Mouse (Mus musculus): Measurements from ENCODE around the gene Dlx3. TPM values are rescaled to one million over a fixed set of nuclear protein-coding genes. Genes with fewer than 3 reads are reported as not detected.
A peak's percentile ranks its signal among the peaks of the same experiment; 100 is the strongest.

The Dlx3 gene
- polyA plus RNA-seq, 2 experiments: 8.3 to 14.3 TPM

DNA sequence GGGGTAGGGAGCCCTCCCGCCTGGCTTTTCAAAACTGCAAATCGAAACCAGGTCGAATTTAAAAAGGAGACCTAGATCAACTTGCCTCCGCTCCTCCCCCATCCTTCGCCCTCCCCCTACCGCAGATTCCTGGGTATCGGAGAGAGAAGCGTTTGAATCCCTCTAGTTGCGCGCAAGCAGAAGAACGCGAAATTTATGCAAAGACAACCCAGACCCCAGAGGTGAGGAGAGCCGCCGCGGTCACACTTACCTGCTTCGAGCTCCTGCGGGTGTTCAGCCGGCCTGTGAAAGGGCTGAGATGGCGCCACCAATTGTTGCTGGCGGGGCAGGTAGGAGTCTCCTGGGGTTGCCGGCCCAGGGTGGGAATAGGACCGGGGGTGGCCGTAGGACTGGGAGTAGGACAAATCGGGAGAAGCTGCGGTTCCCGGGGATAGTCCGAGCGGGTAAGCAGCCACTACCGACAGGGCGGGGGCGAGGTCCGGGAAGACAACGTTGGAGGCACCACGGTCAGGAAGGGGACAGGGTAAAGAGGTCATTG is 25.1 kb downstream of the Dlx3 start:
- H3K4me3 ChIP-seq (replicated peaks; ENCODE audit: low read length): peak overlapping the region; percentile 40
- peaks cover 28% of the 10 kb centered on the region for H3K4me1 ChIP-seq (ENCODE audit: control insufficient read depth, insufficient read depth, low read length)
- no peak for TF ChIP-seq POLR2A (IDR thresholded peaks at IDR 0.05; ENCODE audit: borderline replicate concordance, extremely low read depth, insufficient read depth, insufficient read length)
- no peak overlapping the region for H3K27ac ChIP-seq (replicated peaks; ENCODE audit: low read depth, low read length)
- under 1% methylated on average over 32 of the region's 34 CpGs for WGBS
- no peak for DNase-seq (ENCODE audit: low spot score)
- no peak overlapping the region for H3K9ac ChIP-seq (ENCODE audit: low read depth, low read length, severe bottlenecking)
- no peaks in the 10 kb centered on the region for H3K36me3 ChIP-seq (ENCODE audit: control insufficient read depth, insufficient read depth, low read length)
- peaks cover 98% of the 10 kb centered on the region for H3K27me3 ChIP-seq (ENCODE audit: control insufficient read depth, insufficient read depth, low read length)
- H3K4me2 ChIP-seq (replicated peaks; ENCODE audit: low read depth, low read length, severe bottlenecking): peak overlapping the region; percentile 77
- no peaks in the 10 kb centered on the region for H3K9me3 ChIP-seq (ENCODE audit: control insufficient read depth, low read length)
- no peak for ATAC-seq (ENCODE audit: low FRiP score, low read depth)

DNA sequence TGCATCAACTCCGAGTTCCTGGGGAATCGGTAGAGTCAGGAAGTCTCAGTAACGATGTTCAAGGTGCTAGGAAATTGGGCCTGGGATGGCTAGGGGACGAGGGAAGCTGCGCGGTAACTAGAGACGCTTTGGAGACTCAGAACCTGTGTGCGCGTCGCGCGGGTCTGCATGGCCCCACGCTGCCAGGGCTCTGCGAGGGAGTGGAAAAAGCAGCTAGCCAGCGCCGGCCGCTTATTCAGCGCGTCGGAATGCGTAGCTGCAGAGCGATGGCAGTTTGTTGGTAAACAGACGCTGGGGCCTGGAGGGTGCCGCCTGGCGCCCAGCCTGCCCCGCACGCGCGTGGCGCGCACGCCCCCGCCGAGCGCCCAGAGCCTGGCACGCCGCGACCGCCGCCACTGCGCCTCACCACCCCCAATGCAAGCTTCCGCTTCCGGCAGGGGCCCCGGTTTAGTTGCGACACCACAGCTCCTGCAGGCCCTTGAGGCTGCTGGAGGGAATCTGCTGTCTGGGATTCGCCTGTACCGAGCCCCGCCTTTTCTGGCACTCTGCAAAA is 26.0 kb downstream of the Dlx3 start, which contains the start of gene Dlx4:
Gene Dlx4, minus strand, starts transcription at position 413 of the 553 bp plus-strand sequence.
- H3K9me3 ChIP-seq (ENCODE audit: control insufficient read depth, low read length): no peaks in the 10 kb centered on the region
- peak within 1 kb of the TSS; percentile 40; the same call in 1 of the 2 replicates for H3K9ac ChIP-seq (ENCODE audit: low read depth, low read length, severe bottlenecking)
- H3K36me3 ChIP-seq (ENCODE audit: control insufficient read depth, insufficient read depth, low read length): no peaks in the 10 kb centered on the region
- DNase-seq (ENCODE audit: low spot score) (no peak), ATAC-seq (ENCODE audit: low FRiP score, low read depth) (no peak)
- under 1% methylated on average over 38 of the region's 48 CpGs for WGBS
- H3K27ac ChIP-seq (replicated peaks; ENCODE audit: low read depth, low read length): no peak within 1 kb of the TSS
- H3K4me3 ChIP-seq (replicated peaks; ENCODE audit: low read length): peak within 1 kb of the TSS; percentile 40
- peak within 1 kb of the TSS; percentile 77 for H3K4me2 ChIP-seq (replicated peaks; ENCODE audit: low read depth, low read length, severe bottlenecking)
- no peak for TF ChIP-seq POLR2A (IDR thresholded peaks at IDR 0.05; ENCODE audit: borderline replicate concordance, extremely low read depth, insufficient read depth, insufficient read length)
- peaks cover 36% of the 10 kb centered on the region for H3K4me1 ChIP-seq (ENCODE audit: control insufficient read depth, insufficient read depth, low read length)
- peaks cover 98% of the 10 kb centered on the region for H3K27me3 ChIP-seq (ENCODE audit: control insufficient read depth, insufficient read depth, low read length)

DNA sequence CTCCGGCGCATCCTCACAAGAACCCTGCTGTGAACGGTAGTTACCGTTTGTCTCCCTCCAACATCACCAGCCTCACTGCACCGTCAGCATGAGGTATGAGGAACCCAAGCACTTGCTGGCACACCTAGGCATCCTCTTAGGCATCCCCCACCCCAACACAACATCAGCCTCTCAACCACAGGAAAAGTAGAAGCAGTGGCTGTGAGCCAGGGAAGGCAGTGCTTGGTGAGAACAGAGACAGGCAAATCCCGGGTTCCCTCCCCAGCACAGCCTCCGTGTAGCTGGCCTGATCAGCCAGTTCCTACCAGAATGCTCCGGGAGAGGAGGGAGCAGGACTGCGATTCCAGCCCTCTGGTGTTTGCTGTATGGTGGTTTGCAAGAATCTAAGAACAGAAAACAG is 28.8 kb downstream of the Dlx3 start:
- no peak for TF ChIP-seq POLR2A (IDR thresholded peaks at IDR 0.05; ENCODE audit: borderline replicate concordance, extremely low read depth, insufficient read depth, insufficient read length)
- 10% methylated on average over 9 of the region's 9 CpGs for WGBS
- H3K4me3 ChIP-seq (replicated peaks; ENCODE audit: low read length): no peak overlapping the region
- H3K4me1 ChIP-seq (ENCODE audit: control insufficient read depth, insufficient read depth, low read length): peaks cover 28% of the 10 kb centered on the region
- H3K27me3 ChIP-seq (ENCODE audit: control insufficient read depth, insufficient read depth, low read length): peaks cover 93% of the 10 kb centered on the region
- H3K36me3 ChIP-seq (ENCODE audit: control insufficient read depth, insufficient read depth, low read length): no peaks in the 10 kb centered on the region
- ATAC-seq (ENCODE audit: low FRiP score, low read depth): no peak
- no peak for DNase-seq (ENCODE audit: low spot score)
- no peak overlapping the region for H3K9ac ChIP-seq (ENCODE audit: low read depth, low read length, severe bottlenecking)
- H3K9me3 ChIP-seq (ENCODE audit: control insufficient read depth, low read length): no peaks in the 10 kb centered on the region
- no peak overlapping the region for H3K4me2 ChIP-seq (replicated peaks; ENCODE audit: low read depth, low read length, severe bottlenecking)
- no peak overlapping the region for H3K27ac ChIP-seq (replicated peaks; ENCODE audit: low read depth, low read length)

DNA sequence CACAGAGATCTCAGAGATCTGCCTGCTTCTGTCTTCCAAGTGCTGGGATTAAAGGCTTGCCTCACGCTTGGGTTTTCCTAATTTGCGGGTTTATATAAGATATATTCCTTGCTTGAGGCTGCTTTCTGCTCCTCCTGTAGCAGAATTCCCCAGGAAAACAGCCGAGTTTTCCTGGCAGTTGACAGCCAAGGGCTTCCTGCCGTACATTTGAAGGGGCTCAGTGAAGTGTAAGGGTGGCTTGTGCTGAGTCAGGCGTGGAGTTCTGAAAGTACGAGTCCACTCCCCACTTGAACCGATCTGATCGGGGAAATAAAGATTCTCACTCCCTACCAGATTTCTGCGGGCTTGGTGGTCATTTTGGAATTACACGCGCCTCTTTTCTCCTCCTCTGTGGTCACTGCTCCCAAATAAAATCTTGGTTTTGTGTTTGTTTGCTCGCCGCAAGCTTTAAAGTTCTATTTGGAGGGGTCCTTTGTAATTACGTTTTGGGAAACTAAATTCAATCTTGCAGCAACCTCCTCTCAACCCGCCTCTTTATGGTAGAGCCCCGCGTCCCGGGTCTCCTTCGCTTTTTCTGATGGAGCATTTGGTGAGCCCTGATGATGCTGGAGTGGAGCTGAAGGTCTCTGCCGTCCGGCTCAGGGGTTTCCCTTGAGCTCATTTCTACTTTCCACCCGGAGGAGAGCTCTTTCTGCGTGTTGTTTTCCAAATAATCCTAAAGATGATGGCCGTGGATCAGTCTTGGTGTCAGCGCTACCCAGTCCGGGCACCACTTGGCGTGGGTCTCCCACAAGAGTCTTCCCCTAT is 29.7 kb downstream of the Dlx3 start:
- H3K4me2 ChIP-seq (replicated peaks; ENCODE audit: low read depth, low read length, severe bottlenecking): peak overlapping the region; percentile 31; the same call in 1 of the 2 replicates
- no peaks in the 10 kb centered on the region for H3K9me3 ChIP-seq (ENCODE audit: control insufficient read depth, low read length)
- no peak overlapping the region for H3K27ac ChIP-seq (replicated peaks; ENCODE audit: low read depth, low read length)
- H3K4me3 ChIP-seq (replicated peaks; ENCODE audit: low read length): 0 out of 2 replicates have a peak overlapping the region, but pooled peaks have one; percentile 15
- ATAC-seq (ENCODE audit: low FRiP score, low read depth) (no peak), DNase-seq (ENCODE audit: low spot score) (no peak)
- peaks cover 84% of the 10 kb centered on the region for H3K27me3 ChIP-seq (ENCODE audit: control insufficient read depth, insufficient read depth, low read length)
- no peak for TF ChIP-seq POLR2A (IDR thresholded peaks at IDR 0.05; ENCODE audit: borderline replicate concordance, extremely low read depth, insufficient read depth, insufficient read length)
- 8% methylated on average over 27 of the region's 27 CpGs for WGBS
- H3K9ac ChIP-seq (ENCODE audit: low read depth, low read length, severe bottlenecking): no peak overlapping the region
- no peaks in the 10 kb centered on the region for H3K36me3 ChIP-seq (ENCODE audit: control insufficient read depth, insufficient read depth, low read length)
- peaks cover 24% of the 10 kb centered on the region for H3K4me1 ChIP-seq (ENCODE audit: control insufficient read depth, insufficient read depth, low read length)

DNA sequence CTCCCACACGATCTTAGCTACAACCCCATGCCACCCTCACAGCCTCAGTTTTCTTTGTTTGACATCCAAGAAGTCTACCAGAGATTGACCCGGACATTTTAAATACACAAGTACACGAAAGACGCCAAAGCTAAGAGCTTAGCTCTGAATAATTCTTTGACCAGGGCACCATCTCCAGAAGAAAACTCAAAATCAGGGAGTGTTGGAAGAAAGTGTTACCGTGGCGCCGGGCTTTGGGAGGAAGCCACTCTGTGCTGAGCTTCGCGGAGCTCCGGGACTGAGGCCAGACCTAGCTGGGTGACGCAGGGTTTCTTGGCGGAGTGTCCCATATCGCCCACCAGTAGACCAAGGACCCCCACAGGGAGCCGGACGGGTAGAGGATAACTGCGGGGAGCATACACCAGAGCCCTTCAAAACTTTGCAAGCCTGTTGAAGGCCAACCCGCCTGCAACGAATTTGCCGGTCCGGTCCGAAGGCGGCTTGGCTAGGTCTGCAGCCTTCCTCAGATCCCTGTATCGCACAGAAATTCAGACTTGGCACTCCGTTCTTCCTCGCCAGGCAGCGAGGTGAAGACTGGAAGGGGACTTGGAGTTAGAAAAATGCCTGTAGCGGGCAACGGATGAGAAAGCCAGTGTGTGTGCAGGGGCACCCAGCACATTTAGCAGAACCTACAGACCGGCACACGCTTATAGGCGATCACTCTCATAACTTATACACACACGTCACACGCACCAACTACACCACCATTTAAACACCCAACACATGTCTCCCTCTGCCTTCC is 30.5 kb downstream of the Dlx3 start:
- no peak for TF ChIP-seq POLR2A (IDR thresholded peaks at IDR 0.05; ENCODE audit: borderline replicate concordance, extremely low read depth, insufficient read depth, insufficient read length)
- 9% methylated on average over 33 of the region's 33 CpGs for WGBS
- no peaks in the 10 kb centered on the region for H3K36me3 ChIP-seq (ENCODE audit: control insufficient read depth, insufficient read depth, low read length)
- H3K4me3 ChIP-seq (replicated peaks; ENCODE audit: low read length): peak overlapping the region; percentile 15; the same call in 1 of the 2 replicates
- peaks cover 76% of the 10 kb centered on the region for H3K27me3 ChIP-seq (ENCODE audit: control insufficient read depth, insufficient read depth, low read length)
- no peaks in the 10 kb centered on the region for H3K9me3 ChIP-seq (ENCODE audit: control insufficient read depth, low read length)
- peaks cover 19% of the 10 kb centered on the region for H3K4me1 ChIP-seq (ENCODE audit: control insufficient read depth, insufficient read depth, low read length)
- H3K27ac ChIP-seq (replicated peaks; ENCODE audit: low read depth, low read length): no peak overlapping the region
- no peak for DNase-seq (ENCODE audit: low spot score)
- ATAC-seq (ENCODE audit: low FRiP score, low read depth): no peak
- peak overlapping the region; percentile 31 for H3K4me2 ChIP-seq (replicated peaks; ENCODE audit: low read depth, low read length, severe bottlenecking)
- no peak overlapping the region for H3K9ac ChIP-seq (ENCODE audit: low read depth, low read length, severe bottlenecking)

Data from limb, embryonic 14.5 days (tissue).